Mouse (Mus musculus) brain, embryonic 18.5 days (tissue): ENCODE measurements around the gene Olfr104-ps.

Experiments used
- DNase-seq: peaks from one replicate; pipeline ENCODE4 v3.0.0-alpha.2; 2012; ENCODE audit warnings: low read depth, low spot score

The Olfr104-ps gene

DNA sequence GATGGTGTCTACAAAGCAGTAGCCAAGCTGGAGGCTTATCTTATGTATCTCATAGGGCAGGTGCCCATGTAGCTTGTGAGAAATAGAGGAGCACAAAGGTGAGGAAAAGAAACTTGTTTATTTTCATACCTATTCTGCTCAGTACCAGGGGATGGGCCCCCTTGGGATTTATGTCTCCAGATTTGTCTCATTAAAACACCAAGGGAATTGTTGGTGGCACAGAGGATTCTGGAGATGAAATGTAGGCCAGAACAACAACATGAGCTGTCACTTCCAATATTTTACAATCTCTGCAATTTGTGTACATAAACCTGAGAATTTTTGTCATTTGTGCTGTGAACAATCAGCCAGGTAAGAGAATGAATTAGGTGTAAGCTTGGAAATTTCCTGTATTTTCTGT lies at the start of gene Olfr104-ps:
Gene Olfr104-ps (plus strand): TSS at position 301 of the 400 bp plus-strand sequence.
- no peak for DNase-seq

DNA sequence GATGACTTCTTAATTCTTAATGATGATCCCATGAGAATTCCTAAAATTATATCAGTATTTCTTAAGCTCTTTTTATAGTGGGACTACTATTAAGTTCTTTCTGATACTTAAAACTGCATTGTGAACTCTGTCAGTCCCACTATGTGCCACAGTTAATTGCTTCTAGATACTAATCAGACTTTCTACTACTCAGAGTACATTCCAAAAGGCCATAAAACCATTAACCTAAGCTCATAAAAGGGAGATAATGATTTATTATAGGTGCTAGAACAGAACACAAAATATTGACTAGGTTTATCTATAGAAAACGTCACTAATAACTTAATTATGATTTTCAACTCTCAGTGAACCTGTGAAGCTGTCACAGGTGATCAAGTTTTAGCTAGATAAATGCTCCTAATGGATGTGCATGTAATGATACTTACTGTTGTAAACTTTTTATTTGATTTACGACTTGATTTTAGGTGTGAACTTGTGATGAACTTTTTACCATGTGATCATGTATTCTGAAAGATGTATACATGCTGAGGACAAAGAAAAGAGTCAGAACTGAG lies 49.2 kb upstream of the Olfr104-ps start:
- DNase-seq: no peak

DNA sequence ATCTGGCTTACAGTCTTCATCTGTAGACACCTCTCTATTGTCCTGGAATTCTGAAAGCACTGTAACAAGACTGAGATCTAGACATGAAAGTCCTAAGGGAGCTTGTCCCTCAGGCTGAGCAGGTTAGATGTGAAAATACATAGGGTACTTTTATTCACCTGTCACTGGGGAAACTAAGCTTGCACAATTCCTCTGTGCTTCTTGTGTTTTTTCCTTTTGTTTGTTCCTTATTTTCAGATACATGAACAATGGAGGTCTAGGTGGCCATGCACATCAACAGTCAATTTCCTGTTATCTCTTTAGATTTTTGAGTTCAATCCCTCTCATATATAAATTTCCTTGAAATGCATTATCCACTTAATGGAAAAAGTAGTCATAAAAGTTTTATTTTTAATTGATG lies 42.4 kb upstream of the Olfr104-ps start, which contains the start of gene Olfr102:
Gene Olfr102 (minus strand): TSS at position 101 of the 400 bp plus-strand sequence.
- DNase-seq: no peak

DNA sequence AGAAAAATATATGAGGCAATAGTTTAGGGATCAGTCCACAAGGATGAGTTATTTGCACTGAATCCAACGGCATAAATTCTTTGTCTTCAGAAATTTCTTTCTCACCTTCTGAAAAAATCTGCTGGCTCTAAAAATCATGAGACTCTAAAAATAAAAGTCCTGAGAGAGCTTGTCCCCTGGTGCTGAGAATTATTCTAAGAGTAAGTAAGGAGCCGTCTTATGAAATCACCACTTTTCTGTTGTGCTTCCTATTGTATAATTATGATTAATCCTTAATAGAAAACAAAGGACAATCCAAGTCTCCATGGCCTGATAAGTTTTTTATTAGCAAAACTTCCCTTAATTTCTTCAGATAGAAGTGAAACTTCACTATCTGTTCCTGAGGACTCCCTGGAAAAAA lies 19.8 kb upstream of the Olfr104-ps start, which contains the start of gene Olfr103:
Gene Olfr103 (minus strand): TSS at position 101 of the 400 bp plus-strand sequence.
- DNase-seq: no peak

DNA sequence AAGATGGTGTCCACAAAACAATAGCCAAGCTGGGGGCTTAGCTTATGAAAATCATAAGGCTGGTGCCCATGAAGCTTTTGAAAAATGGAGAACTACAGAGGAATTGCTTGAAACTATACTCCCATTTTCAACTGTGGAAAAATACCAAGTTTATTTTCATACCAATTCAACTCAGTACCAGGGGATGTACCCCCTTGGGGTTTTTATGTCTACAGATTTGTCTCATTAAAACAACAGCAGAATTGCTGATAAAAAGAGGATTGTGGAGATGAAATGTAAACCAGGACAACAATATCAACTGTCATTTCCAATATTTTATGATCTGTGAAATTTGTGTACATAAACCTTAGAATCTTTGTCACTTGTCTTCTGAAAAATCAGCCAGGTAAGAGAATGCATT lies 19.4 kb downstream of the Olfr104-ps start, which contains the start of gene Olfr105-ps:
Gene Olfr105-ps (plus strand): TSS at position 301 of the 400 bp plus-strand sequence.
- DNase-seq: no peak

DNA sequence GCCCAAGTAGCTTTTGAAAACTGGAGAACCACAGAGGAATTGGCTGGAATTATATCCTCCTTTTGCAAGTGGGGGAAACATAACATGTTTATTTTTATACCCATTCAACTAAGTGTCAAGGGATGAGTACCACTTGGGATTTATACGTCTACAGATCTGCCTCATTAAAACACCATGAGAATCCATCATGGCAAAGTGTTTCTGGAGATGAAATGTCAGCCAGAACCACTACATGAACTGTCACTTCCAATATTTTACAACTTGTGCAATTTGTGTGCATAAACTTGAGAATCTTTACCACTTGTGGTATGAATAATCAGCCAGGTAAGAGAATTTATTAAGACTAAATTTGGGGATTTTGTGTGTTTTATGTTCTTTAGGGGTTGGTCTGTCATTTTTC lies 30.7 kb downstream of the Olfr104-ps start, which contains the start of gene Olfr106-ps:
Gene Olfr106-ps (plus strand): TSS at position 301 of the 400 bp plus-strand sequence.
- no peak for DNase-seq

DNA sequence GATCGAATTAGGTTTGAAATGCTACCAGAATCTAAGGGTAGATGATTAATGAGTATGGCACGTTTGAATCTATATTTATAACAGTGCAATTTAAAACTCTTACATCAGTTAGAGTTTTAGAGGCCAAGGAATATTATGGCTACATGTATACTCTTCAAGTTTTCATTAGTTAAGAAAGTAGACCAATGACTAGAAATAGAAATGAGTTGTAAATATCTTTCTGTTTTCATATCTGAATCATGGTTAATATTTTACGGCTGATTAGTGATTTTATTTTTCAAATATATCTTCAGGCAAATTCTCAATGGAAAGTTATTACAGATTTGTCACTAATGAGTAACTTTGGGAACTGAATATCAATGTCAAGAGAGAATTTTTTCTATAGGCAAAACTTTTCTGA lies 39.5 kb downstream of the Olfr104-ps start, which contains the start of gene Olfr107:
Gene Olfr107 (plus strand): TSS at position 301 of the 400 bp plus-strand sequence.
- DNase-seq: no peak

DNA sequence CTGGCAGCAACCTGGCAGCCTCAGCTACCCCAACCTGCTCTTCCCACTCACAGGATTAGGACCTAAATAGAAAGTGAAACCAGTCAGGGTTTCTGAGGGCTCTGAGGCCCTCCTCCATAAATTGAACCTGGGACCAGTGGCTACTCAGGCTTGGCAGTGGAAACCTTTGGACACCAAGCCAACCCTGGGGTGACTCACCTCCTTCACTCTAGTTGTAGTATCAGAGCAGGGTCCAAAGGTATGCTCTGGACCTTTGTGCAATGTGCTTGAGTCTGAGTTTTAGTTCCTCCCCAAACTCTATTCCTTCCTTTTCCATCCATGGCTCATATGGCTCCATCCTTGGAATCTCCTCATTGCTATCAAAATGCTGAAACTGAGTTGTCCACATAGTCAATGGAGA lies 54.0 kb downstream of the Olfr104-ps start:
- DNase-seq: no peak
